Mouse (Mus musculus) c-Kit-negative CD71-positive TER-119-positive erythroid progenitor cells, embryonic 14.5 days (primary cell): ENCODE results near the gene Reep3.

Experiments
- DNase-seq: peaks from one replicate; pipeline ENCODE4 v3.0.0-alpha.2; 2013; ENCODE audit warnings: low read depth, low spot score

The Reep3 gene

GRCm38 (mm10) chr10:67111044-67111798 is 14.5 kb upstream of the Reep3 start:
- no peak for DNase-seq

- no peak for DNase-seq
Observed at GRCm38 (mm10) chr10:67109635-67110034, 12.9 kb upstream of the Reep3 start.

- DNase-seq: no peak
Observed at GRCm38 (mm10) chr10:67108096-67108495, 11.4 kb upstream of the Reep3 start.

GRCm38 (mm10) chr10:67107017-67107761 is 10.4 kb upstream of the Reep3 start:
- DNase-seq: no peak

GRCm38 (mm10) chr10:67106400-67106799 is 9.7 kb upstream of the Reep3 start:
- no peak for DNase-seq

- DNase-seq: no peak
Observed at GRCm38 (mm10) chr10:67105331-67106217, 8.8 kb upstream of the Reep3 start.

- no peak for DNase-seq
Observed at GRCm38 (mm10) chr10:67104543-67104942, 7.8 kb upstream of the Reep3 start.

- no peak for DNase-seq
Observed at GRCm38 (mm10) chr10:67100831-67101251, 4.1 kb upstream of the Reep3 start.

GRCm38 (mm10) chr10:67100011-67100661 is 3.4 kb upstream of the Reep3 start:
- DNase-seq: no peak

- no peak for DNase-seq
Observed at GRCm38 (mm10) chr10:67099183-67099929, 2.6 kb upstream of the Reep3 start.

GRCm38 (mm10) chr10:67098408-67099050 is 1.8 kb upstream of the Reep3 start:
- DNase-seq: no peak

GRCm38 (mm10) chr10:67097437-67098150 is 849 bp upstream of the Reep3 start:
- no peak for DNase-seq

GRCm38 (mm10) chr10:67095798-67096620 is 736 bp downstream of the Reep3 start, which contains the start of gene Jmjd1c:
Gene Jmjd1c, plus strand, starts transcription at chr10:67096125.
- peak; percentile 37 for DNase-seq

GRCm38 (mm10) chr10:67094922-67095321 is 1.8 kb downstream of the Reep3 start:
- DNase-seq: no peak

GRCm38 (mm10) chr10:67090611-67091010 is 6.1 kb downstream of the Reep3 start:
- DNase-seq: no peak

- no peak for DNase-seq
Observed at GRCm38 (mm10) chr10:67087447-67088226, 9.1 kb downstream of the Reep3 start.

- no peak for DNase-seq
Observed at GRCm38 (mm10) chr10:67085916-67086315, 10.8 kb downstream of the Reep3 start.

- DNase-seq: no peak
Observed at GRCm38 (mm10) chr10:67085124-67085523, 11.6 kb downstream of the Reep3 start.
